Mouse (Mus musculus): ENCODE measurements around the gene Cebpa.

DNA sequence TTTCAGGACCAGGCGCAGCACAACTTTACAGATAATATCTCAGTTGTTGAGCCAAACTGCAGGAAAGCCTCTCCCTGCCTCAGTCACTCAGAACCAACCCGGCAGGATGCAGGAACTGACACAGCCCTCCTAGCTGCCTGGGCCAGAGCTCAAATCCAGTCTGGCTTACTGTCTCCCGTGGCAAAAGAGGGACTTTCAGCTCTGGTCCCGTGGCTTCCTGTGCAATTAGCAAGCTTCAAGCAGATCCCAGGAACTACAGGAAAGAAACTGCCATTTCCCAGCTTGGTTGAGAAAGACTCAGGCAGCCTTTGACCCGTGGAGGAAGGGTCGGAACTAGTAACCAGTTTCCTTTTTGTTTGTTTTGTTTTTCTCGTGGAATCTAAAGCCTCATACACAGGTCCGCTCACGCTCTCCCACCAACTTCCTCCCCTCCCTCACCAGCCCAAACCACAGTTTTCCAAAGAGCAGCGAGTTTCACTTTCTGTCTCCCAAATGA lies 38.2 kb upstream of the Cebpa start:
- TF ChIP-seq POLR2A (IDR thresholded peaks at IDR 0.05; ENCODE audit: control insufficient read depth, extremely low read depth, insufficient read depth, low read length, poor library complexity): no peak
- no peak for TF ChIP-seq CTCF (IDR thresholded peaks at IDR 0.05; ENCODE audit: borderline replicate concordance, control insufficient read depth, extremely low read depth, insufficient read depth, low read length, poor library complexity)
